Mouse (Mus musculus) forebrain, embryonic 12.5 days (tissue): ENCODE results near the gene Ppfibp1. TPM values are rescaled to one million over a fixed set of nuclear protein-coding genes. Genes with fewer than 3 reads are reported as not detected.

ENCODE experiments used
- ATAC-seq: fragments of 200-750 bp; cut with Nextera tagmentation; 2 replicates; pipeline ENCODE4 v1.8.0; 2017; ENCODE audit warnings: moderate TSS enrichment; ENCODE audit not compliant: low FRiP score
- H3K27ac ChIP-seq: fragments of 300-500 bp; sonication (generic); 2 replicates; pipeline ENCODE4 v1.5.1; 2016; ENCODE audit warnings: mild to moderate bottlenecking
- H3K27me3 ChIP-seq: fragments of 300-500 bp; sonication (generic); 2 replicates; pipeline ENCODE4 v1.6.1; 2016; ENCODE audit warnings: mild to moderate bottlenecking
- H3K36me3 ChIP-seq: fragments of 300-500 bp; sonication (generic); replicated peaks from 2 replicates; pipeline ENCODE4 v1.6.1; 2016; ENCODE audit warnings: mild to moderate bottlenecking
- H3K4me1 ChIP-seq: fragments of 300-500 bp; sonication (generic); 2 replicates; pipeline ENCODE4 v1.6.1; 2016
- H3K4me2 ChIP-seq: fragments of 300-500 bp; sonication (generic); 2 replicates; pipeline ENCODE4 v1.6.1; 2016; ENCODE audit warnings: mild to moderate bottlenecking, moderate library complexity
- H3K4me3 ChIP-seq: fragments of 300-500 bp; sonication (generic); replicated peaks from 2 replicates; pipeline ENCODE4 v1.5.1; 2016; ENCODE audit warnings: mild to moderate bottlenecking
- H3K9ac ChIP-seq: fragments of 300-500 bp; sonication (generic); 2 replicates; pipeline ENCODE4 v1.6.1; 2016; ENCODE audit warnings: mild to moderate bottlenecking
- H3K9me3 ChIP-seq: fragments of 300-500 bp; sonication (generic); 2 replicates; pipeline ENCODE4 v1.6.1; 2016
- WGBS: fragments of 180-500 bp; shearing (Covaris S2); methylation state at CpG from one replicate; pipeline ENCODE4 v1.1.7; 2016; 5-methylcytosine and 5-hydroxymethylcytosine counted together
- polyA plus RNA-seq: library from polyadenylated mRNA; unstranded; fragments of >200 nt; fragmentation: Nextera tagmentation; extraction: Ambion mirVana; gene quantifications from 2 replicates; pipeline ENCODE4 v1.2.1, GENCODE M21; 2016

The Ppfibp1 gene
- polyA plus RNA-seq, 1 experiment from 2014 or later = 29.9 TPM

- Histone ChIP-seq H3K4me2 (no peak overlapping the region), H3K27me3 (no peaks in the 10 kb centered on the region), H3K36me3 (no peaks in the 10 kb centered on the region), H3K9ac (no peak overlapping the region), H3K4me3 (no peak overlapping the region), H3K9me3 (no peaks in the 10 kb centered on the region), H3K27ac (no peak overlapping the region), H3K4me1 (peaks cover 9% of the 10 kb centered on the region; the same call in 1 of the 2 replicates)
- no peak for ATAC-seq
- whole genome bisulfite sequencing = 38% methylated on average over 2 of the region's 2 CpGs
Measured at GRCm38 (mm10) chr6:146929031-146929430, 40.7 kb downstream of the Ppfibp1 start.

- no peak overlapping the region for H3K9ac ChIP-seq
- peaks cover 5% of the 10 kb centered on the region; the same call in 1 of the 2 replicates for H3K4me1 ChIP-seq
- no peak overlapping the region for H3K4me2 ChIP-seq
- no peaks in the 10 kb centered on the region for H3K9me3 ChIP-seq
- no peak for ATAC-seq
- 80% methylated on average over 6 of the region's 6 CpGs for WGBS
- H3K27me3 ChIP-seq = no peaks in the 10 kb centered on the region
- H3K4me3 ChIP-seq = no peak overlapping the region
- H3K36me3 ChIP-seq = no peaks in the 10 kb centered on the region
- no peak overlapping the region for H3K27ac ChIP-seq
Measured at GRCm38 (mm10) chr6:146933123-146933522, 44.8 kb downstream of the Ppfibp1 start.

DNA sequence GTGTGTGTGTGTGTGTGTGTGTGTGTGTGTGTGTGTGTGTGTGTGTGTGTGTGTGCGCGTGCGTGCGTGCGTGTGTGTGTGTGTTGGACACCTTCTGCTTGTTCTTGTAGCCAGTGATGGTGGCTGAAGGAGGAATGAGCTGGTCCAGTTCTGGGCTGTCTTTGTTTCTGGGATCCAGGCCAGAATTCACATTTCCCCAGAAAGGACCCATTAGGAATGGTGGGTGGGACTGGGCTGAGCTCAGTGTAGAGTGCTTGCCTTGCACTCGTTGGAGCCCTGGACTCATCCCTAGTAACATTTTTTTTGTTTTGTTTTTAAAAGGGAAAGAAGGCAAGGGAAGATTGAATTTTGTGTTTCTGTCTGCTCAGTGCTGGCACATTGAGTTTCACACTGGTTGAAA, 47.7 kb downstream of the Ppfibp1 start:
- no peak for ATAC-seq
- Histone ChIP-seq H3K27ac (no peak overlapping the region), H3K9me3 (no peaks in the 10 kb centered on the region), H3K4me1 (no peaks in the 10 kb centered on the region), H3K36me3 (no peaks in the 10 kb centered on the region; the same call in 1 of the 2 replicates), H3K4me3 (no peak overlapping the region), H3K27me3 (no peaks in the 10 kb centered on the region), H3K9ac (no peak overlapping the region), H3K4me2 (no peak overlapping the region)
- WGBS = 78% methylated on average over 6 of the region's 6 CpGs

DNA sequence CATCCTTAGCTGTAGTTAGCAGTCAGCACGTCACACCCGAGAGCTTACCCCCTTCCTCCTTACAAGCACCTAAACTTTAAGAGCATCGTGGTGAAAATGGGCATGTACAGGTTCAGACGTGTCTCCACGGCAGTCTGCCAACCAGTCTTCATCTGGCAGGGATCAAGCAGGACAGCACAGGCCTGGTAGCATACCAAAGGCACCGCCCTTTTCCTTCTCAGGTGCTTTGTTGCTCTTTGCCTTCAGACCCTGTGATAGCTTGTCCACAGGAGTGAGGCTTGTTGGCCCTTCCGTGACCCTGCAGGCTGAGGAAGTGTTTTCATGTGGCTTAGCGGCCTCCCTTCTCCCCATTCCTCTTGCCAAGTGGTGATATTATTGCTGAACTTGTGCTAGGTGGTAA, 50.7 kb downstream of the Ppfibp1 start:
- no peak overlapping the region for H3K4me2 ChIP-seq
- H3K9ac ChIP-seq = no peak overlapping the region
- no peaks in the 10 kb centered on the region for H3K4me1 ChIP-seq
- 91% methylated on average over 8 of the region's 8 CpGs for WGBS
- no peaks in the 10 kb centered on the region; the same call in 1 of the 2 replicates for H3K36me3 ChIP-seq
- no peaks in the 10 kb centered on the region for H3K27me3 ChIP-seq
- no peak overlapping the region for H3K4me3 ChIP-seq
- ATAC-seq = no peak
- H3K27ac ChIP-seq = no peak overlapping the region
- no peaks in the 10 kb centered on the region for H3K9me3 ChIP-seq

DNA sequence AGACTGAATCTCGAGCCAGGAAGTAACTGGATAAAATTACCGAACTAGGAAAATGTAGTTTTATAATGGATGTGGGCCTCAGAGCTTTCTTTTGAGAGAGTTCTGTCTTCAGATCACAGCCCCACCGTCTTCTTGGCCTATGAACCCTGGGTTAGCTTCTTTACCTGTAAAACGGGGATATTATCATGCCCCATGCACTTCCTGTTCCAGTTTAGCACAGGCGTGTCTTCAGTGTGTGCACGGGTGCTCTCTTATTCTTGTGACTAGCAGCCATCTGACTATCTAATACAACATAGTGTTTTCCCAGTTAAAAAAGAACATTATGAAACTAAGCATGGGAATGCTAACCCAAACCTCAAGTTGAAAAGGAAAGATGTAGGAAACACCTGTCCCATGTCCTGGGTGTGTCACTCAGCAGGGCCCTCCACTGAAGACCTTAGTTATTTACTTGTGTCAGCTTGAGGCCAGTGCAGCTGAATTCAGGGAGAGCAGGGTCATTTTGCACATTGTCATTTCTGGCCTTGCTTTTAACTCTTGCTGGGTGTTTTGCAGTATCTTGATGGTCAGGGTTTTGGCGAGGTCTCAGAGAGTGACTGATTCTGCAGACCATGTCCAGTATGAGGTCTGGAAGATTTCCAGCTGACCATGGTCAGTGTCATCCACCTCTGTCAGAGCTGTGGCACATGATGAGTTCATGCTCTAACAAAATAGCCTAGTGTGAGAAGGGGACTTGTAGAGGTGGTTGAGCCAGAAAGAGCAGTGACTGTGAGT, 53.4 kb downstream of the Ppfibp1 start:
- Histone ChIP-seq H3K4me2 (no peak overlapping the region), H3K27ac (no peak overlapping the region), H3K4me1 (no peaks in the 10 kb centered on the region), H3K36me3 (no peaks in the 10 kb centered on the region; the same call in 1 of the 2 replicates), H3K27me3 (no peaks in the 10 kb centered on the region), H3K9me3 (no peaks in the 10 kb centered on the region), H3K4me3 (no peak overlapping the region), H3K9ac (no peak overlapping the region)
- WGBS = 88% methylated on average over 7 of the region's 7 CpGs
- ATAC-seq = no peak

DNA sequence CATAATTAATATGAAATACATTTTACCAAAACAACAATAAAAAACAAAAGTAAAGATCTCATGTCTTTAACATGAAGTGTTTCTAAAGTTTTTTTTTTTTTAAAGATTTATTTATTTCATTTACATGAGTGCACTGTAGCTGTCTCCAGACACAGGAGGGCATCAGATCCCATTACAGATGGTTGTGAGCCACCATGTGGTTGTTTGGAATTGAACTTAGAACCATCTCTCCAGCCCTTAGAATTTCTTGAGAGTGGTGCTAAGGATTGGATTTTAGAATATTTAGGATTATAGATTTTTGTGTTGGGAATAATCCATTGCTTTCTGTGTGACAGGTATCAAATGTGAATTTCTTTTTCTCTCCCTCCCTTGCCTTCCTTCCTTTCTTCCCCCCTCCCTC, 55.7 kb downstream of the Ppfibp1 start:
- H3K9me3 ChIP-seq = no peaks in the 10 kb centered on the region
- 0 out of 2 replicates have a peak, but pooled peaks cover 4% of the 10 kb centered on the region for H3K4me1 ChIP-seq
- no peak overlapping the region for H3K9ac ChIP-seq
- H3K4me2 ChIP-seq = no peak overlapping the region
- H3K4me3 ChIP-seq = no peak overlapping the region
- no peaks in the 10 kb centered on the region; the same call in 1 of the 2 replicates for H3K36me3 ChIP-seq
- H3K27ac ChIP-seq = no peak overlapping the region
- H3K27me3 ChIP-seq = no peaks in the 10 kb centered on the region
- no peak for ATAC-seq

DNA sequence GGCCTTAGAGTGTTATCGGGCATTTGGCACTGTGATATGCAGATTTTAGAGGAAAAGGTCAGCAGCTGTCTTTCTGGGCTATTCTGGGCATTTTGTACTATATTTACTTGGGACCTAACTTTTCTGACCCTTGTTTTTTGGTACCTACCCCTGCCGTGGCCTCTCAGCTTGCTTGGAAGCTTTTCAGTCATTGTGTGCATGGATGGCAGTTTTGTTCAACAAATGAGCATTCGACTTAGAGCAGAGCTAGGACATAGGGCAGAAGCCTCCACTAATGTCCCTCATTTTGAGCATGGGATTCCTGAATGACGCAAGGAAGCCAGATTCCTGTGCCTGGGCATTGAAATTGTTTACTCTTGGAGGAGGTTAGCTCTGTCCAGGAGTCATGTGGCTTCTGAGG, 56.5 kb downstream of the Ppfibp1 start:
- WGBS = 66% methylated on average over 4 of the region's 4 CpGs

GRCm38 (mm10) chr6:146946327-146947029, 58.2 kb downstream of the Ppfibp1 start:
- WGBS = 78% methylated on average over 6 of the region's 6 CpGs
- no peak overlapping the region for H3K27ac ChIP-seq

More for the DNA sequence above, 56.5 kb downstream of the Ppfibp1 start:
- Histone ChIP-seq H3K36me3 (no peaks in the 10 kb centered on the region), H3K9ac (no peak overlapping the region), H3K4me1 (peaks cover 6% of the 10 kb centered on the region; the same call in 1 of the 2 replicates), H3K4me3 (no peak overlapping the region), H3K27me3 (no peaks in the 10 kb centered on the region), H3K27ac (no peak overlapping the region), H3K9me3 (no peaks in the 10 kb centered on the region), H3K4me2 (no peak overlapping the region)
- ATAC-seq = no peak

DNA sequence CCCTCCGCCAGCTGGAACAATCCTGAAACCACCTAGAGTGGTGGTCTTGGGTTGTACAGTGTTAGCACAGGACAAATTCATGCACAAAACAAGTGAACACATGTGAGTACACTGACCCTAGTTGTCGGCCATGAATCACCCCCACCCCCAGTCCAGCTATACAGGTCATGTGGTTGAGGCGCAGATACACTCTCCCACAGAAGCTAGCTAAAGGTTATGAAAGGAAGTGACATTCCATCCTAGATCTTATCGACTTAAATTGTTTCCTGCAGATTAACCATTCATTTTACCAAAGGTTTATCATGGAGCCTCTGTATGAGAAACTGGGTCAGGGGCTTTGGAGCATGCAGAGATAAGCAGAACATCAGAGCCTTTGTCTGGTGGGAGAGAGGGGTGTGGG, 58.9 kb downstream of the Ppfibp1 start:
- Histone ChIP-seq H3K9me3 (no peaks in the 10 kb centered on the region), H3K4me2 (no peak overlapping the region), H3K4me1 (peaks cover 13% of the 10 kb centered on the region; the same call in 1 of the 2 replicates), H3K4me3 (no peak overlapping the region), H3K27me3 (no peaks in the 10 kb centered on the region), H3K9ac (no peak overlapping the region), H3K36me3 (no peaks in the 10 kb centered on the region), H3K27ac (no peak overlapping the region)
- ATAC-seq = no peak
- WGBS = 85% methylated on average over 4 of the region's 4 CpGs

More at GRCm38 (mm10) chr6:146946327-146947029, 58.2 kb downstream of the Ppfibp1 start:
- Histone ChIP-seq H3K4me2 (no peak overlapping the region), H3K36me3 (no peaks in the 10 kb centered on the region), H3K4me3 (no peak overlapping the region), H3K9ac (no peak overlapping the region), H3K4me1 (peaks cover 13% of the 10 kb centered on the region; the same call in 1 of the 2 replicates), H3K9me3 (no peaks in the 10 kb centered on the region), H3K27me3 (no peaks in the 10 kb centered on the region)
- no peak for ATAC-seq

DNA sequence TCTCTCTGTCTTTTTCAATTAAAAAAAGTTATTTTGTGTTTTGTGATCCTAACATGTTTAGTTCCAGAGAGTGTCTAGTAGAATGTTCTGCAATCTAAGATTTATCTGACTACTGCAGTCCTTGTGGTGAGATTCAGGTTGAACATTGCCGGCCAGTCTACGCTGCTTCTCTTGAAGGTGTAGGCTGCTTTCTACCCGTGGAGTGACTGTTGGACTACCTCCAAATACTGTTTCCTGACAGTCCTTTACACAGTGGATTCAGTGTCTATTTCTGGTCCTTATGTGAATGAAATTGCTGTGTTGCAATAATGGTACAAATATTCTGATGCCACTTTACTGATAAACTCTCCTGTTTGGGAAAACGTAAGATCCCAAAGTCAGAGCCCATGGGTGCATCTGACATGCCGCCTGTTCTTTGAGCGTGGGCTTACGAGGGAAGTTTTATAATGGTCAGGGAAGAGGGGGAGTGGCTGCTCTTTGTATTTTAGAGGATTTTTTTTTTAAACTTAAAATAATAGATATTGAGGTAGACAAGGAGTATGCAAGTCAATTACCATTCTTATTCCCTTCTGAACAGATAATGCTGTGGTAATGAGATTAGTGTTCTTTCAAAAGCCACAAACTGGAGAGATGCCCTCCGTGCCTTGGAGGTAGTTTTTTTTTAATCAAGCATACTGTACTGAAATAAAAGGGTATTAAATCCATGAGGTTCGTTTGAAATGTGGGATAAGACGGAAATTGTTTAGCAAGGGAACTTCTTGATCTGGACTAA, 61.6 kb downstream of the Ppfibp1 start:
- Histone ChIP-seq H3K4me2 (no peak overlapping the region), H3K9me3 (no peaks in the 10 kb centered on the region), H3K36me3 (no peaks in the 10 kb centered on the region), H3K4me3 (no peak overlapping the region), H3K9ac (no peak overlapping the region), H3K4me1 (peaks cover 13% of the 10 kb centered on the region; the same call in 1 of the 2 replicates), H3K27ac (no peak overlapping the region), H3K27me3 (no peaks in the 10 kb centered on the region)
- no peak for ATAC-seq
- WGBS = 31% methylated on average over 10 of the region's 10 CpGs

DNA sequence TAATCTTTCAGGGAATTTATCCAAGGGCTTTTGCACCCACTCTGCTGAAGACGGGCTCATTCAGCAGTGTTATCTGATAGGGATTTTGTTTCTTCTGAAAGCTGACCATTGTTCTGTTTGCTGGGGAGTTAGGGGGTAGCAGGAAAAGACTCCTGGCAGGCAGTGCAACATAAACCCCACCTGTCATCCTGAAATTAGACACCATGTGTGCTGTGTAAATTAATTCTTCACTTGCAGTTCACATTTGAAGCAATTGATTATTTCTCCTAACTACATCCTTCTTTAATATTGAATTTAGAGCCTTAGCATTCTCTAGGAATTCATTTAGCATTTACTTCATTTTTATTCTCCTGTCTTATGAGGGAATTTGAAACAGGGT, 62.2 kb downstream of the Ppfibp1 start:
- H3K36me3 ChIP-seq = no peaks in the 10 kb centered on the region
- H3K4me2 ChIP-seq = no peak overlapping the region
- H3K9me3 ChIP-seq = no peaks in the 10 kb centered on the region
- ATAC-seq = no peak
- 3% methylated on average over 1 of the region's 1 CpGs for WGBS
- H3K4me1 ChIP-seq = peaks cover 13% of the 10 kb centered on the region; the same call in 1 of the 2 replicates
- H3K27me3 ChIP-seq = no peaks in the 10 kb centered on the region
- no peak overlapping the region for H3K4me3 ChIP-seq
- no peak overlapping the region for H3K27ac ChIP-seq
- H3K9ac ChIP-seq = no peak overlapping the region

GRCm38 (mm10) chr6:146954258-146954657, 66.0 kb downstream of the Ppfibp1 start, which contains the start of gene 1700034J05Rik:
TSS of gene 1700034J05Rik (minus strand) at chr6:146954422.
- ATAC-seq = no peak
- no peaks in the 10 kb centered on the region for H3K36me3 ChIP-seq
- WGBS = 90% methylated on average over 1 of the region's 1 CpGs
- H3K27ac ChIP-seq = no peak within 1 kb of the TSS
- no peaks in the 10 kb centered on the region for H3K9me3 ChIP-seq
- H3K4me3 ChIP-seq = no peak within 1 kb of the TSS
- no peak within 1 kb of the TSS for H3K4me2 ChIP-seq
- peaks cover 14% of the 10 kb centered on the region for H3K4me1 ChIP-seq
- H3K9ac ChIP-seq = no peak within 1 kb of the TSS
- no peaks in the 10 kb centered on the region for H3K27me3 ChIP-seq
